Mouse (Mus musculus) heart, adult 2 months (tissue): ENCODE measurements around the gene Sept10.

Source experiments
- CTCF ChIP-seq: fragments of 200-600 bp; IDR thresholded peaks from 2 replicates; pipeline ENCODE4 v1.8.1; 2022; ENCODE audit warnings: antibody characterized with exemption, mild to moderate bottlenecking, moderate library complexity
- EP300 ChIP-seq: fragments of 200-500 bp; IDR thresholded peaks from 2 replicates; pipeline ENCODE4 v1.6.1; 2011; ENCODE audit warnings: low read depth, low read length, control low read depth; ENCODE audit not compliant: insufficient read depth
- POLR2A ChIP-seq: fragments of 200-500 bp; IDR thresholded peaks from 2 replicates; pipeline ENCODE4 v1.6.1; 2011; ENCODE audit warnings: mild to moderate bottlenecking, low read depth, low read length, control low read depth; ENCODE audit not compliant: insufficient read depth

- peak; percentile 85 for TF ChIP-seq CTCF
- TF ChIP-seq POLR2A = no peak
- no peak for TF ChIP-seq EP300
Measured at GRCm38 (mm10) chr10:59149956-59150383, 71.7 kb downstream of the Sept10 start.
